Mouse (Mus musculus): ENCODE data around the gene Tigd3. TPM values are rescaled to one million over a fixed set of nuclear protein-coding genes. Genes with fewer than 3 reads are reported as not detected.
"Not testable (repeated sequence)": the region's sequence is repeated elsewhere in the genome, so short reads cannot be mapped to it uniquely, and the experiment has no call there.

Gene Tigd3
- total RNA-seq, 2 experiments from 2014 or later: 2.5 to 3.2 TPM

DNA sequence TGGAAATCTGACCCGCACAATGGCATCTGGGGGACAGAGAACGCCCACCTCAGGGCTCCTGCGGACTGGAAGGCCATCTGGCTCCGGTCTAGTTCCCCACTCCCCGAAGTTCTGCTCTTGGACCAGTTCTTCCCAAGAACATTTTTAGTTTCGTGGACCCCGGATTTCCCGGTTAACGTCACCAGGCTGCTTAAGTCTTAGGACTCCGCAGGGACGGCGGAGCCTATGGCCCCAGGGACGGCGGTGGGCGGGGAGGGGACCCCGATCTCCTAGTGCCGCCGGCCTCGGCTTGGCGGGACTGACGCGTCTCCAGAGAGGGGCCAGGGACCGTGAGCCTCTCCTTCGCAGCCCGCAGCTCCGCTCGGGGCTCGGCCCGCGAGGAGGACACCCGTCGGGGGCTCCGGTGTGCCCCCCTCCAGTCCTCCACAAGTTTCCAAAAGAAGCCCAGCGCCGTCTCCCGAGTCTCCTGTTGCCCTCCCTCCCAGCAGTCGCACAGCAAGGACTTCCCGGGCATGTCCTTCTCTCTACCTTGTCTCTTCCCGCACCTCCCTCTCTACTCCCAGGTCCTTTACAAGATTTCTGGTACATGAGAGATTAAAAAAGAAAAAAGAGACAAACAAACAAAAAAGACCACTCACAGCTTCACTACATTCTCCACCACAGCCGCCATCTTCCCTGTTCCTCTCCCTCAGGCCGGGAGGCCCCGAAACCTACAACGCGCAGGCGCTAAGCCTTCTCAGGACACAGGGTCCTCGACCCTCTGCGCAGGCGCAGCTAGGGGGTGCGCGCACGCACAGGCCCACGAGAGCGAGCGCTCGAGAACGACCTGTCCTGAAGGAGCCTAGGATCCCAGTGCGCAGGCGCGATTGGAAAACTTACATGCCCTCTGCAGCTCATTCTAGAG, 18.4 kb upstream of the Tigd3 start:
- TF ChIP-seq CTCF (conservative IDR thresholded peaks at IDR 0.05): peak; percentile 29
- peak overlapping the region; percentile 94 for H3K27ac ChIP-seq
- peak overlapping the region; percentile 97 for H3K4me3 ChIP-seq
- DNase-seq (ENCODE audit: low spot score in 2 of 2): peak; percentile 99

DNA sequence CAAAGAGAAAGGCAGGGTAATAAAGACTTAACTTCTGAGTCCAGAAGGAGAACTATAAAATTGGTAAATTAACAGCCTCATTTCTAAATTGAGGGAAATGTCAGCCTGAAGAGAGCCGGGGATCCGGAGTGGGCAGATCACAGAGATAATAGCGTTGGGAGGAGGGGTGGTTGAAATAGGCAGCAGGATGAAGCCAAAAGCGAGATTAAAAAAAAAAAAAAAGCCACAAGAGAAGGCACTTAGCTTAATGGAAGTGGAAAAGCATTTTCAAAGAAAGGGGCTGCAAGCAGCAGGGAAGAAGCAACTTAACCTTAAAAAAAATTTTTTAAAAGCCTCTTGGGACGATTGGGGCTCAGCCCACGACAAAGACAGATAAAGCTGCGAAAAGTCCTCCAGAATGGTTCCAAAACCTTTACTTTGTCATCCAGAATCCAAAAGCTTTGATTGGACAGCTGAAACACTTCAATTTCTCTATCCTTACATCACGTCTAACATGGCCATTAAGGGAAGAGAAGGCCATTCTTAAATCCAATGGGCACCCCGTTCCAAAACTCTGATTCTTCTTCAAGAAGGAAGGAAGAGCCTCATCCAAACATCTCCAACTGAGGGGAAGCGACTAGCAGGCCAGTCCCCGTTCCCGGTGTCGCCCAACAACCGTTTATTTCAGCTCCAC, 17.6 kb upstream of the Tigd3 start:
- Histone ChIP-seq H3K4me3 (peak overlapping the region; percentile 97), H3K27ac (peak overlapping the region; percentile 94)
- DNase-seq (ENCODE audit: low spot score in 2 of 2): no peak
- no peak for TF ChIP-seq CTCF (conservative IDR thresholded peaks at IDR 0.05)

DNA sequence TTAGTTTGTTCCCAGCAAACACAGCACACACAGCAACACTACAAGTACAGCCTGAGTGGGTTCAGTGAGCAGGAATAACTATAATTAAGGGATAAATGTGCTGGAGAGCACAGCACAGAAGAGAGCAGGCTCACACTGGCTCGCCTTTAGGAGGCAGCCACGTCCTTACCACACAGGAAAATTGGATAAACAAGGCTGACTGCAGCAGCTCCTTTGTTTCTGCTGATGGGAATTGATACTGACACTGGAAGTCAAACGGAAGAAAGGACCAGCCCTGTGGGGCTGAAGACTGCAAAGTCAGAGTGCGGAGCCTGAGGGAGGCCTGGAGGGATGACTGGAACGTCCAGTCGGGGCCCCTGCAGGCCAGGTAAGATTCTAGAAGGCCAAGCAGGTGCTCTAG, 16.3 kb upstream of the Tigd3 start:
- peak overlapping the region; percentile 55 for H3K27ac ChIP-seq
- H3K4me3 ChIP-seq: peak overlapping the region; percentile 25; the same call in 1 of the 2 replicates
- DNase-seq (ENCODE audit: low spot score in 2 of 2): no peak
- peak; percentile 21; the same call in 1 of the 2 replicates for TF ChIP-seq CTCF (conservative IDR thresholded peaks at IDR 0.05)

DNA sequence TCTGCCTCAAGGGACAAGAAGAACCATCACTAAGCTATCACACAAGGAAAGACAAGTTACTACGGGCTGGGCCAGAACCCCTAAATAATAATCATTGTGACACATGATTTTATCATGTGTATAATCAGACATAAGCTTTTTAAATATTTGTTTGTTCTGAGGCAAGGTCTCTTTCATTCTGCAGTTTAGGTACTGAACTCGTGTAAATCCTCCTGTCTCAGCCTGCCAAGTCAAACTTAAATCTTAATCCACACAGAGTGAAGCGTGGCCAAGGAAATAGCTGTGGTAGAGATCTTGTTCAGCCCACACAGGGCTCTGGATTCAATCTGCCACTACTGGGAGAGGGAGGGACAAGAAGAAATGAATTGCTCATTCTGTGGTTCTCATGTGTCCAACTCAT, 13.3 kb upstream of the Tigd3 start:
- no peak for TF ChIP-seq CTCF (conservative IDR thresholded peaks at IDR 0.05)
- no peak for DNase-seq (ENCODE audit: low spot score in 2 of 2)
- H3K4me3 ChIP-seq: no peak overlapping the region
- no peak overlapping the region for H3K27ac ChIP-seq

DNA sequence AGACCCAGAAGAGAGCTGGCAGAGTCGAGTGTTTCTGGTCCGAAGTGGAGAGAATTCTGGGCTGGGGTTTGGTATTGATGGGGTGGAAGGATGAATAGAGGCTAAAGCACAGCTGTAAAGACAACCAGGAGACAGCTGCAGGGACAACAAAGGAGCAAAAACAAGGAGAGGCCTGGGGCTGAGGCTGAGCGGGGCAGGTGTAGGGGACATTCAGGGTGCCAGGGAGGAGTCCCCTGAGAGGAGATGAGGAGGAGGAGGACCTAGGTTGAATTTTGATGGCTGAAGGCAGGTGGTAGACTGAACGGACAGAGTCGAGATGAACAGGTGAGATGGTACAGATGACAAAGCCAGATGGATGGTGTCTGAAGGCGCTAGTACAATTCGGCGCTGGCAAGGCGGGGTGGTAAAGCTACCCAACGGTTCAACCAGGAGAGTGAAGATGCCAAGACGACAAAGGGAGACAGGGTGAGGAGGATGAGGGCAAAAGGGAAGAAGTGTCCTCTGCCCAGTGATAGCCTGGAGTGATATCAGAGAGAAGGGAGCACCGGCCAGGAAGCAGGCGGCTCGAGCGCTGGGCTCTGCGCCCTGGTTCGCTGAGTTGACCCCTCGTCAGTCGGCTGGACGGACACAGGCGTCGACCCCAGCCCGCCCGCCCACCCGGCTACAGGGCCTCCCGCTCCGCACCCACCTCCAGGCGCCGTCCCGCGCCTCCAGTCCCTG, 507 bp downstream of the Tigd3 start:
- TF ChIP-seq CTCF (conservative IDR thresholded peaks at IDR 0.05): no peak
- no peak for DNase-seq (ENCODE audit: low spot score in 2 of 2)
- peak overlapping the region; percentile 87 for H3K27ac ChIP-seq

DNA sequence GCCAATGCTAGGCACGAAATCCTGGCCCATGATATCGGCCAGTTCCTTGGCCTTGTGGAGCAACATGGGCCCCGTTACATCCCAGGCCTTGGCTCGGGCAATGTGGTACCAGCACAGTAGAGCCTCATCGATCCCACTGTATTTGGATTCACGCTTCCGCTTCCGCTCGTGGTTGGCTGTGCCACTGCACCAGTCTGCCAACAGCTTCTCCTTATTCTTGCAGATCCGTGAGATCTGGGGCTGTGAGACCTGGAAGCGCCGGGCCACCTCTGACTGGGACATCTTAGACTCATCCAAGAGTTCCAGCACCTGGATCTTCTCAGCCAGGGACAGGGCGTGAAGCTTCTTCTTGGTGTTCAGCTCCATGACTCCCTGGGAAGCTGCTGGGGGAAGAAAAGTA, 1.2 kb downstream of the Tigd3 start:
- no peak for TF ChIP-seq CTCF (conservative IDR thresholded peaks at IDR 0.05)
- no peak for DNase-seq (ENCODE audit: low spot score in 2 of 2)
- Histone ChIP-seq H3K27ac (no peak overlapping the region), H3K4me3 (no peak overlapping the region)

More for the DNA sequence above, 507 bp downstream of the Tigd3 start:
- peak overlapping the region; percentile 65 for H3K4me3 ChIP-seq

DNA sequence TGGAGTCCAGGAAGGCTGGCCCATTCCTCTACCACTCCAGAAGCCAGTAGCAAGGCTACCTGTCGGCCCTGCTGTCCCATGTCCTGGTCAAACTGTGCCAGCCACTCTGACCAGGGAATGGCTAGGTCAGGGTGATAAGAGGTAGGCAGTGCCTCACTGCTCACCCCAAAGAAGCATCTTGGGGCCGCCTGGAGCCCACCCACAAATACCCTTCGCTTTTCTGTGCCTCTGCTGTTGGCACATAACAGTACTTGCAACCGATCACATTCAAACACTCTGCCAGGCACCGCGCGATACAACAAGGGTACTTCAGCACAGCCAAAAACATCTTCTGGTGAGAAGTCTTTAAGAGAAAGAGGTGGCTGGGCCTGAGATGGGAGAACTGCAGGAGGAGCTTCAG, 1.7 kb downstream of the Tigd3 start:
- Histone ChIP-seq H3K4me3 (no peak overlapping the region), H3K27ac (no peak overlapping the region)
- no peak for TF ChIP-seq CTCF (conservative IDR thresholded peaks at IDR 0.05)
- no peak for DNase-seq (ENCODE audit: low spot score in 2 of 2)

DNA sequence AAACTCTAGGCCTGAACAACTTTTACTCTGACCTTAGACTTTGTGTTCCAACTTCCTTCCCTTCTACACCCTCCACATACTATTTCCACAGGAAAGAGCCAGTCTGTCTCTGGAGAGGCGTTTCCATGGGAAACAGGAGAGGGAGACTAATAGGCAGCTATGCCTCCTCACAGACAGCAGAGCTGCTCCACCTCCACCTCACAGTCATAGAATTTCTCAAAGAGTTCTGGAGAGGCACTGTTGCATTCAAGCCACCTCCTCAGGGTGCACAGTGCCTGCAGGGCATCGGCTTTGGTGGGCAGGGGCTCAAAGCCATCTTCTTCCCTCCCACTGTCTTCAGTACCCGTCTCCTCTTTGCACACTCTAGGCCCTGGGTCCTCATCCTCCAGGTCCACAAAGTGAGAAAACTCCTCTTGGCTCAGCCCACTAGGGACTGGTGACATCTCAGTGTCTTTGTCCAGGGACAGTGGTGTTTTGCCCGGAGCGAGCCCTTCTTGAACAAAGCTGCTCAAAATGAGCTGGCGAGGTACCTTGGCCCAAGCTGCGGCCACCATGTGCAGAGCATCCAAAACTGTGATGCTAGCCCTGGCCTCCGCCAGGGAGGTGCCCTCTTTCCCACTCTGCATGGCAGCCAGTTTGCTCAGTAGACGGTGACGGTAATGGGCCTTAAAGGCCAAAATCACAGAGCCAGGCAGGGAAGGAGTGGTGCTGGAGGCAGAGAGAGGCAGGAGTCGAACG, 2.3 kb downstream of the Tigd3 start:
- no peak overlapping the region for H3K27ac ChIP-seq
- no peak overlapping the region for H3K4me3 ChIP-seq
- DNase-seq (ENCODE audit: low spot score in 2 of 2): no peak
- no peak for TF ChIP-seq CTCF (conservative IDR thresholded peaks at IDR 0.05)

DNA sequence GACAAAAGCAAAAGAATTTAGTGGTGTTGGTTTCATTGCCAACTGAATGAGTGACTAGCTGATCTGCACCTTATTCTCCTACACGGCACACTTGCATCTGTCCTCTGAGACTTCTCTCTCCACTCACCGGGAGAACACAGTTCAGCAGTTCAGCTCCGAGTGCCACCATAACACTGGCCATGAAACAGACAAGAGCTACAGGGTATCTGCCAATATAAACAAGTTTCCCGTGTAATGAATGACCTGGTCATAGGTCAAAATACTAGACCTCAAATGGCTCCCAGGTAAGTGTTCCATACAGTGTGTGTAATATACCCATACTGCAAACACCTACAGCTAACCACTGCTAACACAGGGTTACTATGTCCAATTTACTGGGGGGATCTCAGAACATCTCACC, 4.7 kb downstream of the Tigd3 start:
- no peak overlapping the region for H3K27ac ChIP-seq
- H3K4me3 ChIP-seq: no peak overlapping the region
- TF ChIP-seq CTCF (conservative IDR thresholded peaks at IDR 0.05): no peak
- DNase-seq (ENCODE audit: low spot score in 2 of 2): no peak

DNA sequence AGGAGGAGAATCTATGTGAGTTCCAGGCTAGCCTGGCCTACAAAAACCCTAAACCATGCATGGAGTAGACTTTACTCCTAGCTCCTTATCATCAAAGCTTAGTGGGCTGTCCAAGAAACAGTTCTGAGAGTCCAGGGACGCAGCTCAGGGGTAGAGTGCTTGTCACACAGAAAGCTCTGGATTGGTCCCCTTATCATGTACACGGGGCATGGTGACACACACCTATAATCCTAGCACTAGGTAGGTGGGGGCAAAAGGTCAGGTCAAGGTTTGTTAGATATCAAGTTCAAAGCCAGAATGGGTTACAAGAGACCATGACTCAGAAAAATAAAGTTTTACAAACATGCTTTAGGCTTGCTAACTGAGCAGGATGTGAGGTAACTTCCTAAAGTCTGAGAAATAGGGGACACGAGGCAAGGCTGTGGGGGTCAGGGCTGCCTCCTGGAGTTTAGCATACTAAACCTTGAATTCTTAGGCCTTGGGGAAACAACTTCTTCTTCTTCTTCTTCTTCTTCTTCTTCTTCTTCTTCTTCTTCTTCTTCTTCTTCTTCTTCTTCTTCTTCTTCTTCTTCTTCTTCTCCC, 6.6 kb downstream of the Tigd3 start:
- Histone ChIP-seq H3K27ac (no peak overlapping the region), H3K4me3 (no peak overlapping the region)
- TF ChIP-seq CTCF (conservative IDR thresholded peaks at IDR 0.05): no peak
- DNase-seq (ENCODE audit: low spot score in 2 of 2): no peak

DNA sequence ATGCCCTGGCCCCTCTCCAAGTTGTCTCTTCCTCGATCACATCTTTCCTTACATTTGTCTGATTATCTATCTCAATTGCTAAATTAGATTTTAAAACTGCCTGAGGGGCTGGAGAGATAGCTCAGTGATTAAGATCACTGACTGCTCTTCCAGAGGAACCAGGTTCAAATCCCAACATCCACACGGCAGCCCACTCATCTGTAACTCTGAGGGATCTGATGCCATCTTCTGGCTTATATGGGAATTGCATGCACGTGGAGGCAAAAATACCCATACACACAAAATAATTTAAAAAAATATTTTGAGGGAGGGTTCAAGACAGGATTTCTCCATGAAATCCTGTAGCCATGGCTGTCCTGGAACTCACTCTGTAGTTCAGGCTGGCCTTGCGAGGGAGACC, 8.1 kb downstream of the Tigd3 start:
- Histone ChIP-seq H3K4me3 (no peak overlapping the region), H3K27ac (no peak overlapping the region)
- DNase-seq (ENCODE audit: low spot score in 2 of 2): no peak
- peak; percentile 76 for TF ChIP-seq CTCF (conservative IDR thresholded peaks at IDR 0.05)

DNA sequence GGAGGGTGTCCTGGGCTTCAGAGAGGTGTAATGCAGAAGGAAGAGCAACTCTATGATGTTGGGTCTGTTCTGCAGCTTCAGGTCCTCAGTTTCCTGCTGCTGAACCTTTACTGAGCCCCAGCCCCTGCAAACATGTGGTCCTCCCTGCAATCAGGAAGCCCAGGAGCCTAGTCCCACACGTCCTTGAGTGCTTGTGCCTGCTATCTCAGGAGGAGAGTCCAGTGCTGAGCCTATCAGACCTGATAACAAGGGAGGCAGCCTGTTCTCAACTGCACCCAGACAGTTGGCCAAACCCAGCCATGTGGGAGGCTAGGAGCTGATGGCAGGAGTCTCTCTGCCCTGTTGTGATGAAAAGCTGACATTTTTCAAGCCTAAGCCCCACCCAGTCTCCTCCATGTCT, 10.0 kb downstream of the Tigd3 start:
- no peak for DNase-seq (ENCODE audit: low spot score in 2 of 2)
- no peak for TF ChIP-seq CTCF (conservative IDR thresholded peaks at IDR 0.05)
- no peak overlapping the region for H3K4me3 ChIP-seq
- no peak overlapping the region for H3K27ac ChIP-seq

DNA sequence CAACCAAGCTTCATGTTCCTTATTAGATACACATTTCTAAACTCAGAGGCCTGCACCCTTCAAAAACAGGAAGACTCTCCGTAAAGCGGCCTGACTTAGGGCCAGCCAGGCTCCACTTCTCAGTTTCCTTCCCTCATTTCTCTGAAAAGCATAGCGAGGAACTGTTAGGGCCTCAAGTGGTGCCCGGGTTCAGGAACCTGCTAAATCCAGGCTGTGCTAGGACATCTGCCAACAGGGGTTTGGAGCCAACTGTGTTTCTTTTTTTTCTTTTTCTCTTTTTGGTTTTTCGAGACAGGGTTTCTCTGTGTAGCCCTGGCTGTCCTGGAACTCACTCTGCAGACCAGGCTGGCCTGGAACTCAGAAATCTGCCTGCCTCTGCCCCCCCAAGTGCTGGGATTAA, 11.9 kb downstream of the Tigd3 start:
- not testable (repeated sequence) for H3K27ac ChIP-seq; H3K4me3 ChIP-seq; DNase-seq (ENCODE audit: low spot score in 2 of 2)
